In the genomic region with DNA sequence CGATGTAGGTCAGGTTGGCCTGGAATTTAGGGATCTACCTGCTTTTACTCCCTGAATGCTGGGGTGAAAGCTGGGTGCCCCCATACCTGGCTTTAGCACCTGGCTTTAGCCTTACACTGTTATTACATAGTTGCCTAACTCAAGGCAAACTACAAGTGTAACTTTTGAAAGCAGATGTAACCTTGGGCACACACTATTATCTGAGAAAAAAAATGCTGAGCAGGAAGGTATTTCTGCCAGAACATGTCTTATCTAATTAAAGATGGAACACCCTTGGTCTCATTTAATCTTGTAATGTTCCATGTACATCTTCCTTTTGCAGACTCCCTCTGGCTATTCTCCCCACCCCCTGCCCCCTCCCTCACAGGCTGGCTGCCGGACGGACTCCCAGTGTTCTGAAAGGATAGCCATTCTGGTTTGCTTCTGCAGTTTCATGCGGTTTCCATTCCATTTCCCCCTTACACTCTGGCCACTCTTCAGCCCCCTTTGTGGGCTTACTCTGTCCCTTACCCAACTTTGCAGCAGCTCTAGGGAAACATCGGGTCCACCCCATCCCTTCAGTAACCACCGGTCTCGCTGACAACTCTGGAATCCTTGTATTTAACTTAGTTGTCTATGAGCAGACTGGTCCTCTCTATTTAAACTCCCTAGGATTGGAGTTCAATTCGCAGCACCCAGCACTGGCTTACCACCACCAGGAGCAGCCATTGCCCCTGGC, we compare ENCODE assay signal across 21 mouse cellular contexts.
"Had no signal": no experiment of that assay in that cellular context is flagged by ENCODE, and none has a peak within 500 bp of the region (broad histone marks: within the 10 kb centered on the region; RNA-seq: fewer than 3 reads in every experiment).

No protein-coding gene starts in this region.

- H3K4me2 ChIP-seq: midbrain, embryonic 15.5 days; neural tube, embryonic 12.5 days; neural tube, embryonic 15.5 days had no signal

- H3K9ac ChIP-seq: liver, embryonic 15.5 days; midbrain, embryonic 15.5 days; neural tube, embryonic 12.5 days; neural tube, embryonic 15.5 days had no signal

- DNase-seq: kidney, adult 18-20 months; kidney, adult 9 months; kidney, postnatal 14 days; kidney, postnatal 4 days; liver; lung, adult 2 months; lung, postnatal 14 days; lung, postnatal 4 days; right cerebral cortex, adult 18-20 months; right cerebral cortex, postnatal 14 days; right cerebral cortex, postnatal 4 days; thymus, adult 18-20 months; thymus, postnatal 36 days had no signal

- H3K27me3 ChIP-seq: limb, embryonic 13.5 days; liver, embryonic 15.5 days; midbrain, embryonic 15.5 days; neural tube, embryonic 12.5 days; neural tube, embryonic 15.5 days had no signal

- ATAC-seq: intestine, embryonic 16.5 days; midbrain, embryonic 15.5 days had no signal

- H3K9me3 ChIP-seq: limb, embryonic 10.5 days; limb, embryonic 13.5 days; liver, embryonic 15.5 days; midbrain, embryonic 10.5 days; midbrain, embryonic 15.5 days; neural tube, embryonic 12.5 days; neural tube, embryonic 15.5 days had no signal

- H3K27ac ChIP-seq: limb, embryonic 10.5 days; midbrain, embryonic 10.5 days; midbrain, embryonic 15.5 days; neural tube, embryonic 12.5 days; neural tube, embryonic 15.5 days had no signal

- H3K4me3 ChIP-seq: limb, embryonic 10.5 days; limb, embryonic 13.5 days; liver, embryonic 15.5 days; midbrain, embryonic 10.5 days; midbrain, embryonic 15.5 days; neural tube, embryonic 12.5 days; neural tube, embryonic 15.5 days had no signal
